Mouse (Mus musculus) megakaryocyte, embryonic 14.5 days (primary cell): ENCODE results near the gene Aqp5.

Source experiments
- FLI1 ChIP-seq: IDR thresholded peaks from 2 replicates; pipeline ENCODE4 v1.6.1; 2012; ENCODE audit warnings: low read length, inconsistent platforms, mixed read lengths
- GATA1 ChIP-seq: IDR thresholded peaks from 3 replicates; pipeline ENCODE4 v1.6.1; 2012; ENCODE audit warnings: mixed read lengths, low read length, inconsistent platforms, borderline replicate concordance

DNA sequence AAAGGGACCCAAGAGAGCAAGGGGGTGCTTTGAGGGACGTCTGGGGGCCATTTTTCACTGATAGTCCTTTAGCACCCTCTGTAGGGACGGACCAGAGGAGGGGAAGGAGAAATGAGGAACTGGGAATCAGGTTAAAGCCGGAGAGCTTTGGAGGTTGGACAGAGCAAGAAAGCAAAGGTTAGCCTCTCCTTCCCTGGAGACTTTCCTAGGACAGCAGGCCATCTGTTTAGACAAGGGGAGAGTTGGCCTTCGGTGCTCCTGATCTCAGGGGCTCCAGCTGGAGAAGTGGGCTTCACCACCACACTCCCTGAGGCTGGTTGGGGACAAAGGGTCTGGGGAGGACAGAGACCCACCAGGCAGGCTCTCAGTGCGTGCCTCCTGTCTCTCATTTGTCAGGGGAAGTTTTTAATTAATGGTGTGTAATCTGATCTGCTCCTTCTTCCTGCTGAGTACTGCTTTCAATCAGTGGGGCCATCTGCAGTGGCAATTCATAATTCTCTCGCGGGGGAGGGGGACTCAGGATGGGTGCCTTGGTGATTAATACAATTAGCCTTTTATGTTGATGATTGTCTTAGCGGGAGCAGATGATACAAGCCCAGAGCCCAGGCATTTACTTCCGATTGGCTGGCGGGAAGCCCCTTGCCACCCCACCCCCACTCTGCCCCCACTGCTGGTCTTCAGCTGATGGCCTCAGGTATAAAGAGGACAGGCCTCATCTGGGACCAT, 17.0 kb downstream of the Aqp5 start:
- TF ChIP-seq GATA1 = no peak
- no peak for TF ChIP-seq FLI1
